Mouse (Mus musculus): Measurements from ENCODE around the gene Epha4.

Gene Epha4

DNA sequence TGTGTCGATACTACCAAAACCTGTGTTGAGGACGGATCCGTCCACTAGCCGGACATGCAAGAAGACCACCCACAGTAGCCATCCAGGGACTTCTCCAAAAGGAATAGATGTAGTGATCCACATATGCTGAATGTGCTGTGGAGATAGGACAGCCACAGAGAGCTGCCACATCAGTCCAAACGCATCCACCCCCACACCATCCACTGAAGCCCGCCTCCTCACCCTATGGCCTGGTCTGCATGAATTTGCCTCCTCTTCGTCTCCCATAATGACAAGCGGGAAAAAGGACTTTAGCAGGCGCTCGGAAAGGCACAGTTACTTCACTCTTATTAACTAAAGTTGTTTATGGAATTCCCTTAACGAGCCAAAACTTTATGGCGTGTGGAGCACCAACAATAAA lies 68.5 kb downstream of the Epha4 start:
- DNase-seq (ENCODE audit: low read depth, low spot score), result no peak

DNA sequence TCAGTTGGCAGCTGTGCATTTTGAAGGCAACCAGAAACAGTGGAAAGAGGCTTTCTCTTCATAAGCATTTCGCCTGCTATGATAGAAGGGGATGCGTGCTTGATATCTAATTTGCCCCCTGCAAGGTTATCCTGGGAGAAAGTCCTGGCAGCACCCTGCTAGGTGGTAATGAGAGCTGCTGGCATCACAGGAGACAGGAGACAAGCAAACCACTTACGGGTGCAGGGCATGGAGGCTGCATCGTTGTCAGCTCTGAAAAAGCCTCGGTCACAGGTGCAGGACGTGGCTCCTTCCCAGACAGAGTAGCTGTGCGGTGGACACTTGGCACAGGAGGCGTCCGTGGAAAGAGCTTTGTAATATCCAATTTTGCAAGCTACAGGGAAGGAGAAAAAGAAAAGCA lies 70.2 kb downstream of the Epha4 start:
- no peak for DNase-seq (ENCODE audit: low read depth, low spot score)

DNA sequence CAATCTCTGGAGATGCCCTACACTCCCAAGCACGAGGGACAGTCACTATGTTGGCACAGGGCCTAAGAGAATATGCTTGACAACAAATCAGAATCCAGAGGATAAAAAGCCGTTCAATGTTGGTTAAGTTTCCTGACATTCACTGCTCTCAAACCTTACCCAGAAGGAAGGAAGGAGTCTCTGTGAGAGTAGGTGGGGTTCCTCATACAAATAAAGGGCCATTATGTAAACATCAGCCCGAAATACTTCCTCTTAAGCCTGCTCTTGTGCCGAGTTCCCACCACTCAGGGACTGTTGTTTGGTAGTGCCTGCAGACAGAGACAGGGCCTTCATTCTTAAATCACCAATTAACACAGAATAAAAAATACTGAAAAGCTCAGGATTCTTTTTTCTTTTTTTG lies 72.9 kb downstream of the Epha4 start:
- DNase-seq (ENCODE audit: low read depth, low spot score), result no peak

DNA sequence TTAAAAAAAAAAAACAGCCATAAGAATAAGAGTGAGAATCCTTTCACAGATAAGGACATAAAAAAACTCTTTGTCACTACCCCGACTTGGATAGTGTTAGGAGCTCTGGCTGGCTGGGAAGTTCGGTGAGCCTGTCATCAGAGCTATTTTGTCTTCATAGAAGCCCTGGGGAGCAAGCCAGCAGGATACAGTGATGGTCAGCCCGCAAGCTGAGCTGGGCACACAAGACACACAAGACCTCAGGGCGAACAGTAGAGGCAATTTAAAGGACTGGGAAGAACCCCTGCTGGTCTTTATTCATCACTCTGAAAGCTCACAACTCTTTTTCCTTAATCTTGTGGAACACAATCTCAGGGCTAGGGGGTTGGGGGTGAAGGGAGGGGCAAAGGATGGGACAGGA lies 73.5 kb downstream of the Epha4 start:
- DNase-seq (ENCODE audit: low read depth, low spot score), result no peak

DNA sequence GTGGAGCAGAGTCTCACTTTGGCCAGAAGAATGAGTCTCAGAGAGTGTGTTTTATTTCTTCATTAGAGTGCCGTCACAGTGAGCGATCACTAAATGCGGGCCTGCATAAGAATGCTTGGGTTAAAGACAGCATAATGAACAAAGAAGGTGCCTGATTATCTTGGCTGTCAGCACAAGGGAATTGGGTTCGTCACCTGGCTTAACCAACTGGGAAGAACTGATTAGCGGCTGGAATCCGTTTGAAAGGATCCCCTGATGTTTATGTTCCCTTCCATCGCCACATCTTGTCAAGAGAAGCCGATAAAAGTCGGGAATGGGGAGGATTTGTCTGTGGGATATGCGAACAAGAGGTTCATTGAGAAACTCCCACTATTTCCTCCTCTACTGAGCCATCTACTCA lies 74.4 kb downstream of the Epha4 start:
- no peak for DNase-seq (ENCODE audit: low read depth, low spot score)

DNA sequence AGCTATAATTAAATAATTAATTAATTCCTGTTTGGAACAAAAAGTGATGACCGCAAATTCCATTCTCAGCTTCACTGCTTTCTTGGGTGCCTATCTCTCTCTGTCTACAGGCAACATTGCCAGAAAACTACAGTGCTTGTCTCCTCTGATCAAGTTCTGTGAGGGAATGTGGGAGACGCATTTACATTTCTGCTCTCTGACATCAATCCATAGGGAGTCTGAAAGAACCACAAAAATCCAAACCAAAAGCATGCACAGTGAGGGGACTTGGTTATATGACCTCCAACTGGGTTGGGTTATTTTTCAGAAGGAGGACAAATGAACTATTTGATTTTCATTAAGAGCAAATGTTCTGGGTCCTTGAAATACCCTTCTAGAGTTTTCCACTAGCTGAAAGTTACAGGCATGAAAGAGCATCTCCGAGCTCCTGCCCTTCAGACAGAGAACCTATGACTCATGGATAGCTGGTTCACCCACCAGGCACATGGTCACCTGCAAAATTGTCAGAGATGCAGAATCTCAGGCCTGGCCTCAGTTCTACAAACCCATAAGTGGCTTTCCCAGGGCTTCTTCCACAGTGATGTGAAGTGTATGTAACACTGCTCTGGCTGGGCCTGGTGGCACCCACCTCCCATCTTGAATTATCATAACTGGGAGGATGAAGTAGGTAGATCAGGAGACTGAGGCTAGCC lies 75.4 kb downstream of the Epha4 start:
- no peak for DNase-seq (ENCODE audit: low read depth, low spot score)

DNA sequence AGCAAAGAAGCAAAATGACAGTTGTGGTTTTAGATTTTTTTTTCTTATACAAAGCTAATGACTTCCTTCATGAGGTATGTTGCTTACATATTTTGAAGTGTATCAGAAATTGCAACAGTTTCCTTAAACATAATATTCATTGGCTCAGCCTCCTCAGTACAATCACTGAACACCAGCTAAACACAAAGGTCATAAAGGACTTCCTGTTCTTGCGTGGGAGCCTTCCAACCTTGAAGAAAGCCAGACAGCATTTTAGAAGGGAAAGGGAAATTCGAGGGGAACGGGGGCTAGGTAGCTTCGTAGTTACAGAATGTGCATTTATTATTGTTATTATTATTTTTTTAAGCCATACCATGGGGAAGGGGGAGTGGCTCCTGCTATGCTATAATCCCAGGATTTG lies 76.2 kb downstream of the Epha4 start:
- DNase-seq (ENCODE audit: low read depth, low spot score), result no peak

DNA sequence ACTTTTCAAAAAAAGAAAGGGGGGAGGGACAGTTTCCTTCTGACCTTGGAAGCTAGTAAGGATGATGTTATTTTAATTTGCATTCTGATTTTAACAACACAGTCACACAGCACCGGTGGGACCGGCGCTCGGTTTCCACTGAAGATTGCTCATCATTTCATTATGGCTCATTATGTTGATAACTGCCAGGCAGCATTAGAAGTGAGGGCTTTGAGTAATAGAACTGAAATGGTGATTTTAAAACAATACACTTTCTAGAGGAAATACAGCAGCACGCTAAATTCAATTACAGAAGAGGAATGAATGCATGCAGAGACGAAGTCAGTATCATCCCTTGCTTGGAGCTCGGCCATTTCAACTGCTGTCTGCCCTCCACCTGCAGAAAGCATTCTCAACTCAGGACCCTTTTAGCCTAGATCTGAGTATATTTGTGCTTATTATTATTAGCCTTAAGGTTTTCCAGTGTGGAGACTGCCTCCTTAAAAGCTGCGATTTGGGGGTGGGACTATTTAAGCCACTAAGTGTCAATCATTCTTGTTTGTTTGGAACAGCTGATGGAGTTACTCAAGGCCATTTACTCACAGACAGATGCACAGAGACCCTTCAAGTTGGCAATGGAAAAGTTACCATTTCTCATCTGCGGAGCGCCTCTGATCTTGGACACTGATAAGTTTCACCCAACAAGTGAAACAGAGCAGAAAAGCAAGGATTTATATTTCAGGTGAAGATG lies 76.8 kb downstream of the Epha4 start:
- no peak for DNase-seq (ENCODE audit: low read depth, low spot score)

DNA sequence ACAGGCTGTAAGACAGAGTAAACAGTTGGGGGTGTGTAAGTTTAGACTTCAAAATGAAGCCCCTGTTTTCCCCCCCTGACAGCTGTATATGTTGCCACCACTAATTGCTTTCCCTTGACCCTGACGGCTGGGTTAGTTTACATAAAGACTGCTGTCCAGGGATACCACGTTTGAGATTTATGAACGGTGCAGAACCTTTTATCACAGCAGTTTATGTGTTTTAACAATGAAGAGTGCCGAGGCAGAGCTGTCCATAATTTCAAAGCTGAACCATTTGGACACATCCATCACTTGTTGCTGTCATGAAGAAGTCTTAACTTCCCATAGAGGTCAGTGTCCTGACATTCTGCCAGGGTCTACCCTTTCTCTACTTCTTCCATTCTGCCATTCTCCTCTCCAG lies 79.8 kb downstream of the Epha4 start:
- DNase-seq (ENCODE audit: low read depth, low spot score), result no peak

DNA sequence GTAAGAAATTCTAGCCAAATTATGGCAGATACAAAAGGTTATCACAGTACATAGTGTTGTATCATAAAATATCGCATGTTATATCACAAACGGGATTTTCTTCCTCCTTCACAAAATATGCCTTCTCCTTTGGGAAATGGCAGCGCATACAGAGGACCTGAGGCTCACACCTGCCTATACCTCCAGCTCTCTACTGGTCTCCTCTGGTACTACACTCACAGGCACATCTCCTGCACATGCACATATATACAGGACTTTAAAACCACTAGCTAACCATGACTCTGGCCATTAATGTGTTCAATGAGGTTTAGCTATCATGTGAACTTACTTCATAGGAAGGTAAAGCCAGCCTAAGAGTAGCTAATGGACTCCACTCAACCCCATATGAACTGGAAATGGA lies 81.7 kb downstream of the Epha4 start:
- no peak for DNase-seq (ENCODE audit: low read depth, low spot score)

DNA sequence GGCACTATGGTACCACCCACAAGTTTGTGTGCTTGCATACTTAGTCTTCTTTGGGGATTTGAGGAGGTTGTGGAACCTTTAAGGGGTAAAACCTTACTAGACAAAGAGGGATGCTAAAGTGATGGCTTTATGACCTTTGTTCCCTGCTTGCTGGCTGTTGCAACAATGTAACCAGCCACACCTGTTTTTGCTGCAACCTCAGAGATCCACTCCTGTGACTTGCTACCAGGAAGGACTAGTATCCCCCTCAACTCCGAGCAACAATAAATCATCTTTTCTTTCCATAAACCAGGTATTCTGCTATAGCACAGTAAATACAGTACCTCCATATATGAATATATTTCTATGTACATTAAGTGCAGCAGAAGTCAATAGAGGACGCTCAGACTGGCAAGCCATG lies 82.4 kb downstream of the Epha4 start:
- DNase-seq (ENCODE audit: low read depth, low spot score), result no peak

DNA sequence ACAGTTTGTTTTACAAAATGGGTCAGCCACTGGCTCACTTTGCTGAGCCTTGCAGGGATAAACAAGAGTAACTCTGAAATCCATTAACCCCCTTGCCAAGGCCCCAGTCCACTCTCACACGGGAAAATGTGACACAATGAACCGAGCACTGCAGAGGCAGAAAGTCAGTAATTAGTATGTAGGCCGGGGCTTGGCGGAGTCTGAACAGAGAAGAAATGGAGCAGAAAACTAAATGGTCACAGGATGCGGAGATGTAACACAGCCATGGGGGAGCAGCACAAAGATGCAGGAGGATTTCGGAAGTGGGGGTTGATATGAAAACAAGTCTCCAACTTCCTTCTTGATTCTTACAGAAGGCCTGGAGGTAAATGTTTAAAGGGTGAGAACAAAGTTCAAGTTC lies 85.7 kb downstream of the Epha4 start:
- DNase-seq (ENCODE audit: low read depth, low spot score), result no peak

DNA sequence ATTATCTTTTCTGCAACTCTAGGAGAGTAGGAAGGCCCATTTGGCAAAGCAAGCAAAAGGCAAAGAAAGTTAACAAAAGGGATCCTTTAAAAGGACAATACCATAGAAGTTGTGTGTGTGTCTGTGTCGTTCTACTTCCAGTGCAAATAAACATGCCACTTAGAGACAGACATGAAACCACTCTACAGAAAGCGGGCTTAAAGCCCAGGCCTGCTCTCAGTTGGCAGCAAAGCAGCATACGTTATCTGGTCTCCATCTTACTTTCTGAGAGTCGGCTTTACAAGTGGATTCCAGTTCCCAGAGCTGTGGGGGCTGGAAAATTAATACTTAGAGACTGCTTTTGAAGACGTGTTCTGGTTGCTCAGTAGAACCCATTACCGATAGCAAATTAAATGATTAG lies 87.9 kb downstream of the Epha4 start:
- DNase-seq (ENCODE audit: low read depth, low spot score), result no peak

DNA sequence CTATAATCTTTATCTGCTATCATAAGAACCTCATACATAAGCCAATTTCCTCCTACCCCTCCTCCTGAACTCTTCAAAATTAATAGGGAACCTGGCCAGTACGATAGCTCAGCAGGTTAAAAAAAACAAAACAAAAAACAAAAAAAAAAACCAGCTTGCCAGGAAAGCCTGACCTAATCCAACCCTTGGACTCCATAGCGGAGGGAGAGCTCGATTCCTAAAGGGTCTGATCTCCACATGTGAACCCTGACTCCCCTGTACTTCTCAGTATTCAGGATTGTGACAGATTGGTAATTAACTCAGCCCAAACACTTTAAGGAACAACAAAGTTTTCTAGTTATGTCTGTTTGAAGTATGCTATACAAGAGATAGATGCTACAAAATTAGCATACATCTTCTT lies 89.7 kb downstream of the Epha4 start:
- no peak for DNase-seq (ENCODE audit: low read depth, low spot score)

DNA sequence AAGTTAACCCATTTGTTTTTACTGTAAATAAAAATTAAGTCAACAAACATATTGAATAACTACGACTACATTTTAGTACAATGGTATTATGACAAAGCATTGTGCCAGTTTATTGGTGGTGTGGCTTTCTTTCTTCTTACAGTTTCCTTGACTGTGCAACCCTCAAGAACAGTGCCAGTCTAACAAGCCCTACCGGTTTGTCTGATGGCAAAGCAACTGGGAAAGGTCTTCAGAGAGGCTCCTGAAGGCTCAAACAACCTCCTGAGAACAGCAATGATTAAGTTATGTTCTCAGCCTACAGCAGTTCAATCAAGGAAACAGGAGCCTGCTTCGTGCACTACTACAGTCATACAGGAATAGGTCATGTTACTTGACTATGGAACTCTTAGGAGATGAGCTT lies 93.8 kb downstream of the Epha4 start:
- DNase-seq (ENCODE audit: low read depth, low spot score), result no peak

DNA sequence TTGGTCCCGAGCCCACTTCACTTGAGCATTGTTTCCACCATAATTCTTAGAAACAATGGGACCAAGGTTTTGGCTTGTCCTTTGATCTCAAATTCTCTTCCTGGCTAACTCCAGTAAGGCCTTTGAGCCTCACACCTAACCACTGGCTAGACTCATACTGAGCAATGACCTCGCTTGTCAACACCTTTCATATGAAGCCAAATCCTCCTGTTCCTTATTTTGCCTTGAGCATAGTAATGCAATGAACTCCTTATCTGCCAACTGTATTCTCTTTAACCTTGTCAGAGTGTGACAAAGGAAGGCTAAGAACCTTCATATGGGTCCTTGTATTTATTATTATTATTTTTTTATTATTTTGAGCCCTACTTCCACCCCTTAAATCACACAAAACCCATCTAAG lies 94.5 kb downstream of the Epha4 start:
- DNase-seq (ENCODE audit: low read depth, low spot score), result no peak

DNA sequence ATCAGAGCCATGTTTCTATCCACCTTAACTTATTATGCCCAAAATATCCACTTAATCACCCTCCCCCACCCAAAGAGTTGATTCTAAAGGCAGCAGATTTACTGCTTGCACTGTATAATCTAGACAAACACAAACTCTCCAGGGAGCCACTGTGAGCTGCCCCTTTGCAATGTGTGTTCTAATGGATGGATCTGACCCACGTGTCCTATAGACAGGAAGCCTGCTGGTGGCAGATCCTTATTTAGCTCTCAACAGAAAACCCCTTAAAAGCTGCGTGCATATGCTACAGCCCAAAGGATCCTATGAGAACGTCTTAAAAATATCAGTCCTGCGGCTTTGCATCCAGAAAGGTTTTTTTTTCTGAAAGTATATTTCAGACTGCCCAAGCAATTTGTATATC lies 98.0 kb downstream of the Epha4 start:
- DNase-seq (ENCODE audit: low read depth, low spot score), result no peak

DNA sequence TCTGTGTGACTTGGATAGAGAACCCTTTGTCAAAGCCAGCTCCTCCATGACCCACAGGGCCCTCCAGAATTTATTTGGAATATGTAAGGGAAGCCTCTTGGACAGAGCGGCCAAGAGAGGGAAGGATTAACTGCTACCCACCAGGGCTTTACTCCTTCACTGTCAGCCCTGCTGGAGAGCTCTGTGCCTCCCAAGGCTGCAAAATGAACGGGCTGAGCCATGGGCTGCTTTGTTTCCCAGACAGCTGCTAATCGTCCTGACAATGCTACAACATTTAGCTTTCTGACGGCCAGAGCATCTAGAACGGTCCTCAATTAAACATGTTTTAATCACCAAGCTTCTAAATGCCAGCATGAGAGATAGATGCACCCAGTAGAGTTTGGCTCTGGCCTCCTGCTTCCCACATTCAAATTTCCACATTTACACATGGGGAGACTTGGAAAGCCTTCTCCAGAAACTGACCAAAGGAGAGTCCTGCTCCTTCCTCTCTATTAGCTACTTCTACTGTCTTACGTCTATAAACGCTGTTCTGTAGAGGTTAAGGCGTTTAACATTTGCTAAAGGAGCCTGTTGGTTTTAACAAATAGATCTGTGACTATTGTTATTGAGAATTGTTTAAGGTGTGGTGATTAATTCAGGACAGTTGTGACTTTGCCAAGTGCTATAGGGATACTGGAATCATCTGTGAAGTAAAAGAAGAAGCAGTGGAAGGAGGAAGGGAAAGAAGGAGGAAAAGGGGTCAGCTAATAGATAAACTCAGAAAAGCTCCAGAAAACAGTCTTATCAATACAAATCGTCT lies 101.8 kb downstream of the Epha4 start:
- DNase-seq (ENCODE audit: low read depth, low spot score), result no peak

DNA sequence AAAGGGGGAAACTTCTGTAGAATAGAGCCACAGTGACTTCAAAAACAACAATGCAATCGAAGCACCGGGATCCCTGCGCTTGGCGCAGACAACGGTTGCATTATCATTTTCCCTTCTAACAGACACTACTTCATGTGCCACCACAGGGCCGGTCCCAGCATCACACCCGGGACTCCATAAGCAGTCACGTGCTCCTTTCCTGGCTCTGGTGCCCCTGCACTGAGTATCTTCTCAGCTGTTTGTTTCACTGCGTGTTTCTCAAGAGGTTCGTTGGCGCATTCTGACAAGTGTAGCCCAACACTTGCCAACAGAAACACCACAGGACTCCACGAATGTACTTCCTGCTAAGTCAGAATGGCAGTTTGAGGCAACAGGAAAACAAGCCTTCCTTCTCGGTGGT lies 102.6 kb downstream of the Epha4 start:
- no peak for DNase-seq (ENCODE audit: low read depth, low spot score)

DNA sequence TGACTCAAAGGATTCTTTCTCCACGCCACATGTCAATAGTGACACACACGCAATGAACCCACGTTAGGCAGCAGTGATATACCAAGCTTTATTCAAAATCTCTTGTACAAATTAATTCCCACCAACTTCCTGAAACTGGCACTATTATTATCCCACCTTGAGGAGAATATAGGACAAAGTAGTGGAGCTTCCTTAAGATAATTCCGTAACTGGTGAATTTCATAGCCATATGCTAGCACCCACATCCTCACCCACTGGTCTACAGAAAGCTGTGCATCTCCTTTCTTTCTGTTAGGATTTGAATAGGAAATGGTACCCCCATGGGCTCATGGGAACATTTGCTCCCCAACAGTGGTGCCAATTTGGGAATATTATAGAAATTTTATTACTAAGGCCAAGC lies 103.7 kb downstream of the Epha4 start:
- DNase-seq (ENCODE audit: low read depth, low spot score), result no peak

DNA sequence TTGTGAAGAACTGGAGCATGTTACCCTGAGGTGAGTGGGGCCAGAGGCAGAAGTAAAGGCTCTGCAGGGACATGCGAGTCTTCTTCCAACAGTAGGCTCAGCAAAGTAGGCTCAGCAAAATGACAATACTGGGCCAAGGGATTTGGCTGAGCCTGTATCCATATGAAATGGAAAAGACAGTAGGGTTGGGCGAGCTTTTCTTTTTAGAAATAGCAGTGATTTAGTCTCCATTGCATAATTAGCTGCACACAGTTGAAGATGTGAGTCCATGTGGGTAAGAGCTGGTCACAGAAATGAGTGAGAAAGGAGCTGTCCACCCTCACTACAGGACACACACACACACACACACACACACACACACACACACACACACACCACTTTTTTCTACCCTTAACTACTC lies 104.2 kb downstream of the Epha4 start:
- no peak for DNase-seq (ENCODE audit: low read depth, low spot score)

DNA sequence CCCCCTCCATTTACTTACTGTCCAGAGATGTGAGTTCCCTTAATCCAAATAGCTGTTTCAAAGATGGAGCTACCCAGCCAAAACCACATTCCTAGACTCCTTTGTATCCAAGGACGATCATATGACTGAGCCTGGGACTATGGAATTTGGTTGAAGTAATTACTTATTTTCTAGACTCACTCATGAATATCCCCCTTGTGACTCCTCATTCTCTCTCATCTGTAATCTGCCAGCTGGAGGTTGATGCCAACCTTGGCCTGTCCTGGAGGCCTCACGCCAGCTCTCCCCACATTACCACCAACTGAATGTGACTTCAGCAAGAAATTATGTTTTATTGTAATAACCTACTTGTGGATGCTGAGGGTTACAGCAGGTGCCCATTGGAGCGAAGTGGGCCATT lies 104.7 kb downstream of the Epha4 start:
- no peak for DNase-seq (ENCODE audit: low read depth, low spot score)

DNA sequence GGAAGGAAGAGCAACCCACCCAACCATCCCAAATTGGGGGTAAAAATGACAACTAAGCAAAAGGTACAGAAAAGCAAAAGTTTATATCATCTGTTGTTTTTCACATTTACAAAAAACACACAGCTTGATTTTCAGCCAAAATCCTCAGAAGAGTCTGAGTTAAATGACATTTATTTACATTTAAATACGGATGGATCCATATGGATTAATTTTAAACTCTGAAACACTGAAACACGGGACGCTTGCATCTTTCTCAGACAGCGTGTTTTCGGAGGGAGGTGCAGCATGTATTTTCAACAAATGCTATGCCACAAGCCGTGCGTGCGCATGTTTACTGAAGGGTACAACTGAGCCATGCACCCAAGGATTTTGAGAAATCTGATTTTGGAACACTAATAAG lies 105.4 kb downstream of the Epha4 start:
- no peak for DNase-seq (ENCODE audit: low read depth, low spot score)
